Mouse (Mus musculus): ENCODE measurements around the gene Olfr288. TPM values are rescaled to one million over a fixed set of nuclear protein-coding genes. Genes with fewer than 3 reads are reported as not detected.

The Olfr288 gene
- polyA plus RNA-seq, 1 experiment from 2014 or later: not detected

GRCm38 (mm10) chr15:98144861-98145507 is 50.4 kb downstream of the Olfr288 start:
- Histone ChIP-seq H3K4me1 (peaks cover 10% of the 10 kb centered on the region), H3K9me3 (no peaks in the 10 kb centered on the region), H3K9ac (peak overlapping the region; percentile 96), H3K36me3 (peaks cover 18% of the 10 kb centered on the region), H3K27ac (0 out of 2 replicates have a peak overlapping the region, but pooled peaks have one; percentile 39), H3K27me3 (no peaks in the 10 kb centered on the region), H3K4me2 (replicated peaks) (peak overlapping the region; percentile 87), H3K4me3 (peak overlapping the region; percentile 99)
- ATAC-seq (ENCODE audit: low FRiP score, low read depth): peak; percentile 54
- WGBS: under 1% methylated on average over 36 of the region's 36 CpGs

- H3K4me1 ChIP-seq: peaks cover 10% of the 10 kb centered on the region
- no peaks in the 10 kb centered on the region for H3K9me3 ChIP-seq
- H3K4me2 ChIP-seq (replicated peaks): no peak overlapping the region
- H3K27ac ChIP-seq: no peak overlapping the region
- 83% methylated on average over 10 of the region's 10 CpGs for WGBS
- H3K9ac ChIP-seq: no peak overlapping the region
- H3K4me3 ChIP-seq: no peak overlapping the region
- peaks cover 41% of the 10 kb centered on the region for H3K36me3 ChIP-seq
- no peaks in the 10 kb centered on the region for H3K27me3 ChIP-seq
- ATAC-seq (ENCODE audit: low FRiP score, low read depth): no peak
Observed at GRCm38 (mm10) chr15:98142515-98142914, 52.8 kb downstream of the Olfr288 start.

GRCm38 (mm10) chr15:98140809-98141208 is 54.5 kb downstream of the Olfr288 start:
- Histone ChIP-seq H3K4me2 (replicated peaks) (no peak overlapping the region), H3K4me1 (peaks cover 9% of the 10 kb centered on the region), H3K27ac (no peak overlapping the region), H3K4me3 (no peak overlapping the region), H3K9ac (no peak overlapping the region), H3K36me3 (peaks cover 57% of the 10 kb centered on the region), H3K9me3 (no peaks in the 10 kb centered on the region), H3K27me3 (no peaks in the 10 kb centered on the region)
- ATAC-seq (ENCODE audit: low FRiP score, low read depth): no peak
- WGBS: 88% methylated on average over 5 of the region's 5 CpGs

GRCm38 (mm10) chr15:98139763-98140162 is 55.6 kb downstream of the Olfr288 start:
- Histone ChIP-seq H3K9ac (no peak overlapping the region), H3K9me3 (no peaks in the 10 kb centered on the region), H3K36me3 (peaks cover 68% of the 10 kb centered on the region), H3K4me3 (no peak overlapping the region), H3K27ac (no peak overlapping the region), H3K4me2 (replicated peaks) (no peak overlapping the region), H3K4me1 (peaks cover 6% of the 10 kb centered on the region), H3K27me3 (no peaks in the 10 kb centered on the region)
- WGBS: 57% methylated on average over 7 of the region's 7 CpGs
- ATAC-seq (ENCODE audit: low FRiP score, low read depth): no peak

- H3K4me3 ChIP-seq: no peak overlapping the region
- no peak overlapping the region for H3K27ac ChIP-seq
- H3K9ac ChIP-seq: no peak overlapping the region
- H3K9me3 ChIP-seq: no peaks in the 10 kb centered on the region
- no peak for ATAC-seq (ENCODE audit: low FRiP score, low read depth)
- H3K36me3 ChIP-seq: peaks cover 94% of the 10 kb centered on the region
- 93% methylated on average over 9 of the region's 9 CpGs for WGBS
- no peaks in the 10 kb centered on the region for H3K27me3 ChIP-seq
- H3K4me1 ChIP-seq: no peaks in the 10 kb centered on the region
- no peak overlapping the region for H3K4me2 ChIP-seq (replicated peaks)
Observed at GRCm38 (mm10) chr15:98136871-98137270, 58.5 kb downstream of the Olfr288 start.

Other genes starting within 250 kb of the Olfr288 start
- gene Tmem106c, start 231.3 kb downstream of the Olfr288 start, polyA plus RNA-seq (2015; fragmentation: Nextera tagmentation; extraction: Ambion mirVana): 35.9 and 37.9 TPM in 2 replicates
- gene Col2a1, start 190.8 kb downstream of the Olfr288 start, polyA plus RNA-seq (2015; fragmentation: Nextera tagmentation; extraction: Ambion mirVana): 706 and 829 TPM in 2 replicates
- 56.0 and 56.7 TPM in 2 replicates for gene Pfkm, start 103.0 kb downstream of the Olfr288 start, polyA plus RNA-seq (2015; fragmentation: Nextera tagmentation; extraction: Ambion mirVana)
- gene Senp1, start 101.8 kb downstream of the Olfr288 start, polyA plus RNA-seq (2015; fragmentation: Nextera tagmentation; extraction: Ambion mirVana): 37.0 and 38.8 TPM in 2 replicates
- 50.7 and 51.0 TPM in 2 replicates for gene Asb8, start 29.9 kb downstream of the Olfr288 start, polyA plus RNA-seq (2015; fragmentation: Nextera tagmentation; extraction: Ambion mirVana)
- gene Ccdc184, start 28.4 kb downstream of the Olfr288 start, polyA plus RNA-seq (2015; fragmentation: Nextera tagmentation; extraction: Ambion mirVana): 0.48 and 0.60 TPM in 2 replicates
- gene Gm44579, start 25.4 kb upstream of the Olfr288 start, polyA plus RNA-seq (2015; fragmentation: Nextera tagmentation; extraction: Ambion mirVana): not detected in 2 replicates
- not detected in 2 replicates for gene Olfr287, start 25.5 kb upstream of the Olfr288 start, polyA plus RNA-seq (2015; fragmentation: Nextera tagmentation; extraction: Ambion mirVana)
- gene Olfr286, start 38.9 kb upstream of the Olfr288 start, polyA plus RNA-seq (2015; fragmentation: Nextera tagmentation; extraction: Ambion mirVana): not detected in 2 replicates
- not detected in 2 replicates for gene H1fnt, start 61.8 kb upstream of the Olfr288 start, polyA plus RNA-seq (2015; fragmentation: Nextera tagmentation; extraction: Ambion mirVana)
- gene Zfp641, start 100.6 kb upstream of the Olfr288 start, polyA plus RNA-seq (2015; fragmentation: Nextera tagmentation; extraction: Ambion mirVana): 0.37 and 0.47 TPM in 2 replicates
- gene Olfr285, start 121.8 kb upstream of the Olfr288 start, polyA plus RNA-seq (2015; fragmentation: Nextera tagmentation; extraction: Ambion mirVana): not detected in 2 replicates
- not detected in 2 replicates for gene Olfr284, start 145.4 kb upstream of the Olfr288 start, polyA plus RNA-seq (2015; fragmentation: Nextera tagmentation; extraction: Ambion mirVana)
- not detected in 2 replicates for gene Olfr283, start 185.4 kb upstream of the Olfr288 start, polyA plus RNA-seq (2015; fragmentation: Nextera tagmentation; extraction: Ambion mirVana)
- gene Olfr282, start 235.7 kb upstream of the Olfr288 start, polyA plus RNA-seq (2015; fragmentation: Nextera tagmentation; extraction: Ambion mirVana): not detected in 2 replicates